Mouse (Mus musculus) embryonic facial prominence, embryonic 15.5 days (tissue): ENCODE data around the gene Elf2. TPM values are rescaled to one million over a fixed set of nuclear protein-coding genes. Genes with fewer than 3 reads are reported as not detected.
A peak's percentile ranks its signal among the peaks of the same experiment; 100 is the strongest.

Experiments used
- ATAC-seq: fragments of 200-750 bp; cut with Nextera tagmentation; 2 replicates; pipeline ENCODE4 v1.8.0; 2017; ENCODE audit warnings: low read depth, moderate TSS enrichment; ENCODE audit not compliant: insufficient number of reproducible peaks, low FRiP score, low TSS enrichment
- H3K27ac ChIP-seq: fragments of 300-500 bp; sonication (generic); replicated peaks from 2 replicates; pipeline ENCODE4 v1.5.1; 2015; ENCODE audit warnings: mild to moderate bottlenecking, inconsistent platforms
- H3K27me3 ChIP-seq: fragments of 300-500 bp; sonication (generic); 2 replicates; pipeline ENCODE4 v1.6.1; 2015; ENCODE audit warnings: inconsistent platforms
- H3K36me3 ChIP-seq: fragments of 300-500 bp; sonication (generic); 2 replicates; pipeline ENCODE4 v1.6.1; 2015; ENCODE audit warnings: mild to moderate bottlenecking, inconsistent platforms
- H3K4me1 ChIP-seq: fragments of 300-500 bp; sonication (generic); 2 replicates; pipeline ENCODE4 v1.6.1; 2015; ENCODE audit warnings: inconsistent platforms
- H3K4me2 ChIP-seq: fragments of 300-500 bp; sonication (generic); replicated peaks from 2 replicates; pipeline ENCODE4 v1.6.1; 2015; ENCODE audit warnings: mild to moderate bottlenecking, inconsistent platforms
- H3K4me3 ChIP-seq: fragments of 300-500 bp; sonication (generic); replicated peaks from 2 replicates; pipeline ENCODE4 v1.5.1; 2015; ENCODE audit warnings: mild to moderate bottlenecking, inconsistent platforms
- H3K9ac ChIP-seq: fragments of 300-500 bp; sonication (generic); 2 replicates; pipeline ENCODE4 v1.6.1; 2015; ENCODE audit warnings: inconsistent platforms
- H3K9me3 ChIP-seq: fragments of 300-500 bp; sonication (generic); replicated peaks from 2 replicates; pipeline ENCODE4 v1.6.1; 2016; ENCODE audit warnings: inconsistent platforms
- WGBS: fragments of 180-500 bp; shearing (Covaris S2); methylation state at CpG from one replicate; pipeline ENCODE4 v1.1.7; 2015; 5-methylcytosine and 5-hydroxymethylcytosine counted together
- polyA plus RNA-seq: library from polyadenylated mRNA; unstranded; fragments of >200 nt; fragmentation: Nextera tagmentation; extraction: Ambion mirVana; gene quantifications from 2 replicates; pipeline ENCODE4 v1.2.1, GENCODE M21; 2015

The Elf2 gene
- 60.8 and 71.0 TPM in 2 replicates for polyA plus RNA-seq

- ATAC-seq: peak; percentile 87
- Histone ChIP-seq H3K36me3 (no peaks in the 10 kb centered on the region), H3K4me3 (peak within 1 kb of the TSS; percentile 78), H3K9ac (peak within 1 kb of the TSS; percentile 75), H3K4me1 (peaks cover 7% of the 10 kb centered on the region; the same call in 1 of the 2 replicates), H3K9me3 (no peaks in the 10 kb centered on the region), H3K4me2 (peak within 1 kb of the TSS; percentile 88), H3K27me3 (no peaks in the 10 kb centered on the region), H3K27ac (peak within 1 kb of the TSS; percentile 95)
- WGBS: under 1% methylated on average over 65 of the region's 87 CpGs
Measured at GRCm38 (mm10) chr3:51340552-51341267, at the start of gene Elf2. TSS of gene Elf2 (minus strand) at chr3:51340663.

- Histone ChIP-seq H3K36me3 (no peaks in the 10 kb centered on the region), H3K4me1 (peaks cover 6% of the 10 kb centered on the region; the same call in 1 of the 2 replicates), H3K27ac (no peak overlapping the region), H3K4me2 (peak overlapping the region; percentile 39), H3K27me3 (no peaks in the 10 kb centered on the region), H3K9me3 (no peaks in the 10 kb centered on the region), H3K9ac (no peak overlapping the region), H3K4me3 (peak overlapping the region; percentile 13; the same call in 1 of the 2 replicates)
- 11% methylated on average over 13 of the region's 13 CpGs for WGBS
- ATAC-seq: no peak
Measured at GRCm38 (mm10) chr3:51388904-51389303, 48.4 kb upstream of the Elf2 start.

GRCm38 (mm10) chr3:51387868-51388381 lies 47.5 kb upstream of the Elf2 start:
- H3K36me3 ChIP-seq: no peaks in the 10 kb centered on the region
- H3K4me1 ChIP-seq: peaks cover 6% of the 10 kb centered on the region; the same call in 1 of the 2 replicates
- no peaks in the 10 kb centered on the region for H3K27me3 ChIP-seq
- H3K9ac ChIP-seq: no peak overlapping the region
- H3K27ac ChIP-seq: no peak overlapping the region
- 70% methylated on average over 8 of the region's 8 CpGs for WGBS
- H3K4me2 ChIP-seq: no peak overlapping the region
- H3K4me3 ChIP-seq: no peak overlapping the region
- H3K9me3 ChIP-seq: no peaks in the 10 kb centered on the region
- no peak for ATAC-seq

GRCm38 (mm10) chr3:51387134-51387451 lies 46.6 kb upstream of the Elf2 start:
- Histone ChIP-seq H3K4me1 (peaks cover 6% of the 10 kb centered on the region; the same call in 1 of the 2 replicates), H3K4me3 (no peak overlapping the region), H3K9ac (no peak overlapping the region), H3K36me3 (no peaks in the 10 kb centered on the region), H3K27me3 (no peaks in the 10 kb centered on the region), H3K9me3 (no peaks in the 10 kb centered on the region), H3K4me2 (no peak overlapping the region), H3K27ac (no peak overlapping the region)
- ATAC-seq: no peak
- WGBS: 71% methylated on average over 3 of the region's 3 CpGs

- H3K9ac ChIP-seq: no peak overlapping the region
- H3K36me3 ChIP-seq: no peaks in the 10 kb centered on the region
- H3K4me2 ChIP-seq: no peak overlapping the region
- no peak for ATAC-seq
- no peak overlapping the region for H3K27ac ChIP-seq
- no peak overlapping the region for H3K4me3 ChIP-seq
- H3K9me3 ChIP-seq: no peaks in the 10 kb centered on the region
- H3K27me3 ChIP-seq: no peaks in the 10 kb centered on the region
- peaks cover 6% of the 10 kb centered on the region; the same call in 1 of the 2 replicates for H3K4me1 ChIP-seq
- WGBS: 31% methylated on average over 12 of the region's 12 CpGs
Measured at GRCm38 (mm10) chr3:51386441-51387133, 46.1 kb upstream of the Elf2 start.

GRCm38 (mm10) chr3:51383409-51383808 lies 42.9 kb upstream of the Elf2 start:
- no peak overlapping the region for H3K4me3 ChIP-seq
- H3K9me3 ChIP-seq: no peaks in the 10 kb centered on the region
- ATAC-seq: no peak
- no peaks in the 10 kb centered on the region for H3K36me3 ChIP-seq
- H3K4me2 ChIP-seq: no peak overlapping the region
- no peak overlapping the region for H3K27ac ChIP-seq
- H3K4me1 ChIP-seq: peaks cover 2% of the 10 kb centered on the region; the same call in 1 of the 2 replicates
- no peaks in the 10 kb centered on the region for H3K27me3 ChIP-seq
- H3K9ac ChIP-seq: no peak overlapping the region
- 63% methylated on average over 12 of the region's 12 CpGs for WGBS

- Histone ChIP-seq H3K27me3 (no peaks in the 10 kb centered on the region), H3K4me3 (no peak overlapping the region), H3K9me3 (no peaks in the 10 kb centered on the region), H3K4me2 (no peak overlapping the region), H3K27ac (no peak overlapping the region), H3K36me3 (no peaks in the 10 kb centered on the region), H3K4me1 (peaks cover 6% of the 10 kb centered on the region; the same call in 1 of the 2 replicates), H3K9ac (no peak overlapping the region)
- no peak for ATAC-seq
- 71% methylated on average over 2 of the region's 5 CpGs for WGBS
Measured at GRCm38 (mm10) chr3:51380660-51381014, 40.2 kb upstream of the Elf2 start.

GRCm38 (mm10) chr3:51379786-51380659 lies 39.6 kb upstream of the Elf2 start:
- no peaks in the 10 kb centered on the region for H3K9me3 ChIP-seq
- no peak overlapping the region for H3K27ac ChIP-seq
- H3K36me3 ChIP-seq: no peaks in the 10 kb centered on the region
- no peak overlapping the region for H3K9ac ChIP-seq
- no peak overlapping the region for H3K4me3 ChIP-seq
- 65% methylated on average over 5 of the region's 5 CpGs for WGBS
- H3K4me1 ChIP-seq: peaks cover 6% of the 10 kb centered on the region; the same call in 1 of the 2 replicates
- H3K27me3 ChIP-seq: no peaks in the 10 kb centered on the region
- no peak overlapping the region for H3K4me2 ChIP-seq
- ATAC-seq: no peak

- Histone ChIP-seq H3K27me3 (no peaks in the 10 kb centered on the region), H3K4me2 (peak overlapping the region; percentile 46), H3K4me1 (peaks cover 6% of the 10 kb centered on the region; the same call in 1 of the 2 replicates), H3K9me3 (no peaks in the 10 kb centered on the region), H3K4me3 (peak overlapping the region; percentile 38), H3K36me3 (no peaks in the 10 kb centered on the region), H3K9ac (no peak overlapping the region), H3K27ac (no peak overlapping the region)
- WGBS: 83% methylated on average over 3 of the region's 3 CpGs
- ATAC-seq: no peak
Measured at GRCm38 (mm10) chr3:51378665-51378946, 38.1 kb upstream of the Elf2 start.

- no peak for ATAC-seq
- WGBS: 34% methylated on average over 31 of the region's 31 CpGs
- peak overlapping the region; percentile 46 for H3K4me2 ChIP-seq
Measured at GRCm38 (mm10) chr3:51377878-51378664, 37.6 kb upstream of the Elf2 start.

More at GRCm38 (mm10) chr3:51377878-51378664, 37.6 kb upstream of the Elf2 start:
- peaks cover 6% of the 10 kb centered on the region; the same call in 1 of the 2 replicates for H3K4me1 ChIP-seq
- H3K9ac ChIP-seq: no peak overlapping the region
- no peaks in the 10 kb centered on the region for H3K9me3 ChIP-seq
- 0 out of 2 replicates have a peak overlapping the region, but pooled peaks have one; percentile 35 for H3K27ac ChIP-seq
- no peaks in the 10 kb centered on the region for H3K27me3 ChIP-seq
- peak overlapping the region; percentile 38 for H3K4me3 ChIP-seq
- H3K36me3 ChIP-seq: no peaks in the 10 kb centered on the region
